Mouse (Mus musculus) left cerebral cortex, postnatal 25 days (tissue): ENCODE data around the gene Dcps. TPM values are rescaled to one million over a fixed set of nuclear protein-coding genes. Genes with fewer than 3 reads are reported as not detected.

ENCODE experiments used
- DNase-seq, 2 experiments: peaks; one replicate each; pipeline ENCODE4 v3.0.0; 2022; ENCODE audit warnings: low spot score in 2 of 2, mixed read lengths in 1 of 2
- intact Hi-C: fragments of 180-260 bp; cut with DNase I; formaldehyde crosslinking; loops from one replicate; pipeline ENCODE4 v1.15.1; 2025
- total RNA-seq, 2 experiments: library from RNA; stranded (reverse); gene quantifications; 2 replicates each; pipeline ENCODE4 v1.2.3; 2021

Dcps gene
- 10 to 100 TPM; 17.0 to 17.9 TPM for total RNA-seq

- DNase-seq = peak; percentile 97 to 98
- intact Hi-C loops = no loop called here
Measured at GRCm38 (mm10) chr9:35175251-35176123, at the start of gene Dcps. TSS of gene Dcps (minus strand) at chr9:35176061.

DNA sequence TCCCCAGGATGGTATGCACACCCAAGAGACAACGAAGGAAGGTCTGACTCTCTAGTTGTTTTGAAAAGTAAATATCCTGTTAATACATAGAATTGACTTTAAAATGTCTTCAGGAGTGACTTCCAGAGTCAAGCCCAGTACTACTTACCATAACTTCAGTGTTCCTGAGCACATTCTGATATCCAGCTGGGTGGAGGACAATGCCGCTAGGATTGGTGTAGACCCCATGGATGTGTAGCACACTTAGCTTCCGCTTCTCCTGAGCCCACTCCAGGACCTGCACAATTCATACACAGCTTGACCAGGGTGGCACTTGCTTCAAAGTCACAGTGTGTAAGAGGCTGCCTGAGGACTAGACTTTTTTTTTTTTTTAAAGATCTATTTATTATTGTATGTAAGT is 47.6 kb upstream of the Dcps start:
- no peak for DNase-seq
- intact Hi-C loops = no loop called here

- intact Hi-C loops = no loop called here
- DNase-seq = no peak
Measured at GRCm38 (mm10) chr9:35217963-35218362, 42.1 kb upstream of the Dcps start.

DNA sequence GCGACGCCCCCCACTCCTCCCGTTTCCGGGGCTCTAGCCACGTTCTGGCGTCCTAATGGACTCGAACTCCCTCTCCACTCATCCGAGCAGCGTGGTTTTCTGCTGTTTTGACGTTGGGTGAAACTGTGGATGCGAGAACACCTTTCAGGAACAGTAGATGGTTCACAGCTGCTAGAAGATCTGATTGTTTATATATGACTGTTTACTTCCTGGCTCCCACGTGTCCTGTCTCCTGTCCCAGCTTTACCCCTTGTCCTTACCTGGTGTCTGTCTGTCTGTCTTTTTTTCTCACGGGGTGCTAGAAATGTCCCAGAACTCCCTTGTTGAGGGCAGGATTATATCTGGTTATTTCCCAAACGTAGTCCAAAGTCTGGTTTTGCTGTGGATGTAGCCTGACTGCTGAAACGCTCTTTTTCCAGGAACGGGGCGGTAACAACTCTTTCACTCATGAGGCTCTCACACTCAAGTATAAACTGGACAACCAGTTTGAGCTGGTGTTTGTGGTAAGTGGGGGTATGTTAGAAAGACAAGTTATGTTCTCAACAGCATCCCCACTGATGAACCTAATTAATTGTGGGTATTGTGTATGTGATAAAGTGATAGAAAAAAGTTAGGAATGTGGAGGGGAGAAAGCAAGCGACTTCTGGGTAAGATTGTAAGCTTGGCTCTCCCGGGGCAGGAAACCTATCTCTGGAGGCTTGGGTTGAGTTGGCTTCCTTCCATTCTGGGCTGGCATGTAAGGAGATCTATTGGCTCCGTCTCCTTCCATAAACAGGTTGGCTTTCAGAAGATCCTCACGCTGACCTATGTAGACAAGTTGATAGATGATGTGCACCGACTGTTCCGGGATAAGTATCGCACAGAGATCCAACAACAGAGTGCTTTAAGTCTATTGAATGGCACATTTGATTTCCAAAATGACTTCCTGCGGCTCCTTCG is 36.0 kb upstream of the Dcps start:
- intact Hi-C loops = loop anchor here (5.0 kb wide), 1 partner anchor 55 kb away; the partner anchor contains the start of genes Fam118b and Rpusd4

DNA sequence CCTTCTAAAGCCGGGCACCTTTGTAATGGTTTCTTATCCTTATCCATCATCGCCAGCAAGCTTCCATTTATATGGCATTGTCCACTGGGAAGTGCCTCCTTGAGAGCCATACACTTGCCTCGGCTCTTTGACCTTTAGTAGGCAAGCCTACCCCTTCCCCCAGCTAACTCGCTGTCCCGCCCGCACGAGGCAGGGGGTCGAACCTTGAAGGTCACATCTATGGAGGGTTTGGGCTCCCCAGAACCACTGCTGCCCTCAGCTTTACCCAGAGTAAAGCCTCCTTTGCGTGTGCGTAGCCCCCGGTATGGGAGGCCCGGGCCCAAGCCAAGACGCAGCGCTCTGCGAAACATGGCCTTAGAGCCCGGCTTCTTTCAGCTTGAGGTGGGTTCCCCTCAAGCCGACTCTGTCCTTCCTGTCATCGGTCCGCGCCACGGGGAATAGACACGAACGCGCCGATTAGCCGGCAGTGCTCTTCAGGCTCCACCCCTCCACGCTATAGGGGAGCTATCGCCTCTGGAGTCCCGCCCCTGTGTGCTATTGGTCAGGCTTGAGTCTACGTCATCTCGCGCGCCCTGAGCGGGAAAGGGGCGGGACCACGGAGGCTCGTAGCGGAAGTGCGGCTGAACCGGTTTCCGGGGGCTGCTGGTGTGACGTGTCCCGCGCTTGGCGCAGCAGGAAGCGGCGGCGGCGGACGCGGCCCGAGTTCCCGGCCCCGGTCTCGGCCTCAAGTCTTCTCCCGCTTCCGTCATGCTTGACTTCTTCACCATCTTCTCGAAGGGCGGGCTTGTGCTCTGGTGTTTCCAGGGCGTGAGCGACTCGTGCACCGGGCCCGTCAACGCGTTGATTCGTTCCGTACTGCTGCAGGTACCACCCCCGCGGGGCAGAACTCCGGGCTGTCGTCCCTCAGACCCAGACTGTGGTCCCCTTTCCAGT is 34.9 kb upstream of the Dcps start, which contains the start of gene Foxred1:
Foxred1 (minus strand) TSS at position 514 of the 933 bp plus-strand sequence.
- intact Hi-C loops = loop anchor here (5.0 kb wide), 1 partner anchor 56 kb away; the partner anchor contains the start of genes Fam118b and Rpusd4
- peak; percentile 99 to 100 for DNase-seq

More for the DNA sequence above, 36.0 kb upstream of the Dcps start:
- DNase-seq = no peak

- no peak for DNase-seq
- intact Hi-C loops = no loop called here
Measured at GRCm38 (mm10) chr9:35204421-35204820, 28.6 kb upstream of the Dcps start.

GRCm38 (mm10) chr9:35203536-35203935 is 27.7 kb upstream of the Dcps start:
- no peak for DNase-seq
- intact Hi-C loops = no loop called here

GRCm38 (mm10) chr9:35200529-35201060 is 24.7 kb upstream of the Dcps start:
- intact Hi-C loops = no loop called here

GRCm38 (mm10) chr9:35199772-35200471 is 24.1 kb upstream of the Dcps start, which contains the start of the genes Srpr and Tirap:
TSS of gene Srpr (plus strand) at chr9:35200175.
TSS of gene Tirap (minus strand) at chr9:35200291.
- peak; percentile 73 to 74 for DNase-seq
- intact Hi-C loops = no loop called here

More at GRCm38 (mm10) chr9:35200529-35201060, 24.7 kb upstream of the Dcps start:
- DNase-seq = peak in 1 of 2 experiments; percentile 37

DNA sequence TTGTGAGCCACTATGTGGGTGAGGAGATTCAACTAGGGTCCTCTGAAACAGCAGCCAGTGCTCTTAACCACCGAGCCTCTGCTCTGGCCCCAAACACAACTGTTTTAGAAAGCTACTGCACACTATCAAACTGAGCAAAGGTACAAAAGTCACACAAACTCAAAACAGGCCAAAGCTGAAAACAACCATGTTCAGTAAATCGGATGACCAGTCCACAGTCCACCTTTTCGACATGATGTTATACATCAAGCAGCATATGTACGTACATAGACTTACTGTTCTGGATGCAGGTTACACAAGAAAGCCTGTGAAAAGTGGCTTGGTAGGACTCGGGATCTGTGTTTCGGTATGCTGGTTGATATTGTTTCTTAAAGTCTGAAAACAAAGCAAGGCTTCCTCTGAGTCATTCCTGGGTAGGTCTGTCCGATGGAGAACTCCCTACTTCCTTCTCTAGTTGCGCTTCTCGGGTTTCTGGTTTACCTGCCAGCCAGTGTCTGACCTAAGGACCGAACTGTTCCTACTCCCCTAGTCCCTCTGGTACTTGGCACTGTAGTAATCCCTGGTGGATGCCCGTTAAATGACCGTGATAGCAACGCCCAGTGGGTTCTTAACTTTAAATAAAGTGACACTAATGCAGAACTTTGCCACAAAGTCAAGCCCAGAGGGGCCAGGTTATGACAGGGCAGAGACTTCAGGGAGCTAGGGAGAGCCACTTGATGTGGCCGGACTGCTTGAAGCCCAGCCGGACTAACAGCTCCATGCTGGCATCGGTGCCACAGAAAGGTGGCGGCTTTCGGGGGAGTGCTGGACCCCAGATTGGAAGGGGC is 23.3 kb upstream of the Dcps start:
- intact Hi-C loops = no loop called here
- DNase-seq = no peak

DNA sequence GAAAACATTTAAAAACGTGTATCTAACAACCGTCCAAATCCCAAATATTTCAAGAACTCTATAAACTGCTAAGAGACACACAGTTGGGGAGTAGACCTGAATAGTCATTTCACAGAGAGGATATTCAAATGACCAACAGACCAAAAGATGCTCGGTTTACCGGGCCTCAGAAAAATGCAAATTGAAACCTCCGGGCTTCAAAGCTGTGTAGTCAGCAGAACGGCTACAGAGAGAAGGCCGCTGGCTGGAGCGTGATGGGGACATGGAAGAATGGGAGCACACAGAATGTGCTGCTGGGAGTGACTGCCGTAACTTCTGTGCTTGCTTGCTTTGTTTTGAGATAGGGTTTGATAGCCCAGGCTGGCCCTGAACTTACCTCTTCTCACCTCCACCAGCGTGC is 22.5 kb upstream of the Dcps start:
- intact Hi-C loops = no loop called here
- DNase-seq = no peak

GRCm38 (mm10) chr9:35197625-35198024 is 21.8 kb upstream of the Dcps start:
- no peak for DNase-seq
- intact Hi-C loops = no loop called here

GRCm38 (mm10) chr9:35194048-35194447 is 18.2 kb upstream of the Dcps start:
- DNase-seq = no peak
- intact Hi-C loops = no loop called here

DNA sequence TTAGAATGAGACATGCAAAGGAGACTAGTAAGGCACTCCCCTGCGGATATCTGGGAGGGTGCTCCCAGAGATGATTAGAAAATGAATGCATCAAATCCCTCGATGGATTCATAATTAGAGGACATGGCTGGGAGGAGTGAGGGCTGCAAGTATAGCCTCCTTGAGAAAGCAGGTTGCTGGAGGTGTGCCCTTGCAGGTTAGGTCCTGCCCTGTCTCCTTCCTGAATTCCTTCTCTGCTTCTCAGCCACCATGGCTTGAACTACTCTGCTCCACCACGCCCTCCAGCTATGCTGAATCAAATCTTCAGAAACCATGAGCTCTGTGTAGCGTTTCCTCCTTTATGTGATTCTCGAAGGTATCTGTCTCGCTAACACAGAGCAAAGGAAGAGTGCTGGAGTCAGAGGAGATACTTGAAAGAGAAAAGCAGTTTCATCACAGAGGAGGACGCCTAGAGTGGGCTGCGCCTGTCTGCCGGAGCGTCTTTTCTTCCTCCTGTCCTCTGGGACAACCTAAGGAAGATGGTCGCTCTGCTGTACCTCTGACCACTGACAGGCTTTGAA is 17.2 kb upstream of the Dcps start:
- intact Hi-C loops = no loop called here
- no peak for DNase-seq

- intact Hi-C loops = no loop called here
- DNase-seq = peak; percentile 24 to 44
Measured at GRCm38 (mm10) chr9:35188700-35189099, 12.8 kb upstream of the Dcps start.

- DNase-seq = no peak
- intact Hi-C loops = no loop called here
Measured at GRCm38 (mm10) chr9:35187351-35187903, 11.6 kb upstream of the Dcps start.

DNA sequence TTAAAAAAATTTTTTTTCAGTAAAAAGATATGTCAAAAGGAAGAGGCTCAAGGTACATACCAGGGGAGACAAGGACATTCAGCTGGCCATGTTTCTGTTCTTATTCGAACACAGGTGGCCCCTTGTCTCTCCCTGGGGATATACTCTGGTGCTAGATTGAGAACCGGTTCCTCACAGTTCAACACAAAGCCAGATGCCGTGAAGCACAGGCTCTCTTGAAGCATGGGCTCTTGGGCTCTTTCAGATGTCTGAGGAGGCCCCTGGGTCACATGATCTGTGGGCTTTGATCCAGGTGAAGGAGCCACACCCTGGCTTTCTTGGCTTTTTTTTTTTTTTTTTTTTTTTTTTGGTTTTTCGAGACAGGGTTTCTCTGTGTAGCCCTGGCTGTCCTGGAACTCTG is 10.6 kb upstream of the Dcps start:
- intact Hi-C loops = no loop called here
- no peak for DNase-seq
